Mouse (Mus musculus): ENCODE measurements around the gene Spata46. TPM values are rescaled to one million over a fixed set of nuclear protein-coding genes. Genes with fewer than 3 reads are reported as not detected.

The Spata46 gene
- total RNA-seq, 4 experiments from 2014 or later = not detected

GRCm38 (mm10) chr1:170339943-170340342 is 31.3 kb downstream of the Spata46 start:
- no peak for DNase-seq (ENCODE audit: low spot score in 2 of 2)

- no peak for DNase-seq (ENCODE audit: low spot score in 2 of 2)
Observed at GRCm38 (mm10) chr1:170343081-170343480, 34.5 kb downstream of the Spata46 start.

DNA sequence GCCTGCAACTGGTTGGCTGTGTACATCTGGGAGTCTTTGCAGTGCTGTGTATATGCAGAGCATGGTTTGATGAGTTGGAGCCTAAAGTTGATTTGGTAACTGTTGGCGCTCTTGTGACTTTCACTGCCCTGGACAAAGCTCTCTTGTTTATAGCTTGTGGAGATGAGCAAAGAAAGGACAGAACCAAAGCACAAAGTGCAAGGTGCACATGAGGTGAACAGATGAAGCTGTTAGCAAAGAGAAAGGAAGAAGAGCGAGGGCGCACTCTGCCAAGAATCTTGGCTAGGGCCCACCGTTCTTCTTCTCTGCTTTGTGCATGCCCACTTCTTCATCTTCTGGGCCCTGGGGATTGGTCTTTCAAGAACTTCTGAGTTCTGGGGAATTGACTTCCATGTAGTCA is 35.3 kb downstream of the Spata46 start:
- no peak for DNase-seq (ENCODE audit: low spot score in 2 of 2)

DNA sequence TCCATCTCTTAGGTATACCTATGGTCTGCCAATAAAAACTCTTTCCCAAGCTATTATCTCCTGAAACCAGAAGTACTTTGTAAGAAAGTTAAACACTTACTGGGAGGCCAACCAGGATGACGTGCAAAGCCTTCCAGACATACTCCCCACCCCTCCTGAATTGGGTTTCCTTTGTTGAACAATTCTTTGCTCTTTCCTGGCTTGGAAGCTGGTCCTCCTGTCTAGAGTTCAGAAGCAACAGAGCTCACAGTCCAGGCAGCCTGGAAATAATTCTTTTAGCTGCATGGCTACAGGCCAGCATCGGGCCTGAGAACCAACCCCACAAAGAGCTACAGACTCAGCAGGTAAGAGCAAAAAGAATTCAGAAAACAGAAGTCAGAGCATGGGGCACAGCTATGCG is 37.7 kb downstream of the Spata46 start:
- DNase-seq (ENCODE audit: low spot score in 2 of 2) = no peak

- no peak for DNase-seq (ENCODE audit: low spot score in 2 of 2)
Observed at GRCm38 (mm10) chr1:170351080-170351479, 42.5 kb downstream of the Spata46 start.

DNA sequence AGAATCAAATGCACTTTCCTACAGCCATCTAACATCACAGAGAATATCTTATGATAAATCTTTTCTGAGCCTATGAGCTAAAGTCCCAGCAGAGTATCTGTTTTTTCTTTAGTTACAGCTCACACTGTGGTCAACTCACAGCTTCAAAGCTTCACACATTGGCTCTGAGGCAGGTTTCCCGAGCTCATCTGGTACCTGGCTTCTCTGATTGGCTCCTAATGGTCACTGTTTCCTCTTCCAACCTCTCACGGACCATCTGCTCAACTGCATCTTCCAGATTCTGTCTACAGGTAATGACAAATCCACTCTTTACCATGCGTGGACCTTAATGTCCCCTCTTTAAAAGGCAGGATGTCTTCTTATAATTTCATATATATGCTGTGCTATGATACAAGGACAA is 44.7 kb downstream of the Spata46 start:
- no peak for DNase-seq (ENCODE audit: low spot score in 2 of 2)

GRCm38 (mm10) chr1:170360183-170360915 is 51.7 kb downstream of the Spata46 start:
- no peak for DNase-seq (ENCODE audit: low spot score in 2 of 2)

Other genes with a start within 250 kb of the Spata46 start
- 1 to 10 TPM; 5.4 to 8.3 (median 6.5) TPM for gene Ddr2, start 198.0 kb upstream of the Spata46 start, total RNA-seq (2022)
- 10 to 100 TPM; 55.4 to 72.9 (median 60.0) TPM for gene Uap1, start 133.8 kb upstream of the Spata46 start, total RNA-seq (2022)
- gene Uhmk1, start 93.4 kb upstream of the Spata46 start, total RNA-seq (2022) = 100 to 1,000 TPM; 129 to 147 (median 140) TPM
- gene Sh2d1b2, start 76.1 kb upstream of the Spata46 start, total RNA-seq (2022) = not detected
- gene Sh2d1b1, start 31.5 kb upstream of the Spata46 start, total RNA-seq (2022) = under 1 TPM in 2 of 4 experiments, not detected in 2; 0.15 to 0.23 TPM
- 1 to 10 TPM; 2.2 to 3.3 (median 3.0) TPM for gene Gm7694, start 2.5 kb upstream of the Spata46 start, total RNA-seq (2022)